Mouse (Mus musculus): ENCODE data around the gene Dbi.
"Not testable (repeated sequence)": the region's sequence is repeated elsewhere in the genome, so short reads cannot be mapped to it uniquely, and the experiment has no call there.

Gene Dbi

GRCm38 (mm10) chr1:120122634-120123383 lies 1.9 kb upstream of the Dbi start:
- in situ Hi-C loops (cut with MboI), result no loop called here

- in situ Hi-C loops (cut with MboI), result no loop called here
These were observed 1.2 kb upstream of the Dbi start for GRCm38 (mm10) chr1:120121930-120122530.

- in situ Hi-C loops (cut with MboI), result no loop called here
These were observed 523 bp downstream of the Dbi start for GRCm38 (mm10) chr1:120120141-120120968.

GRCm38 (mm10) chr1:120119389-120119788 lies 1.5 kb downstream of the Dbi start:
- in situ Hi-C loops (cut with MboI), result no loop called here

GRCm38 (mm10) chr1:120118854-120119253 lies 2.0 kb downstream of the Dbi start:
- in situ Hi-C loops (cut with MboI), result no loop called here

GRCm38 (mm10) chr1:120116106-120116505 lies 4.8 kb downstream of the Dbi start:
- in situ Hi-C loops (cut with MboI), result no loop called here

- in situ Hi-C loops (cut with MboI), result no loop called here
These were observed 5.2 kb downstream of the Dbi start for GRCm38 (mm10) chr1:120115671-120116081.

- in situ Hi-C loops (cut with MboI), result no loop called here
These were observed 8.4 kb downstream of the Dbi start for GRCm38 (mm10) chr1:120112251-120113187.

- in situ Hi-C loops (cut with MboI), result no loop called here
These were observed 9.1 kb downstream of the Dbi start for GRCm38 (mm10) chr1:120111766-120112165.

- in situ Hi-C loops (cut with MboI), result no loop called here
These were observed 11.0 kb downstream of the Dbi start for GRCm38 (mm10) chr1:120109741-120110432.

GRCm38 (mm10) chr1:120105556-120105959 lies 15.3 kb downstream of the Dbi start:
- in situ Hi-C loops (cut with MboI), result no loop called here

- in situ Hi-C loops (cut with MboI), result no loop called here
These were observed 19.7 kb downstream of the Dbi start for GRCm38 (mm10) chr1:120101227-120101609.

- in situ Hi-C loops (cut with MboI), result no loop called here
These were observed 20.2 kb downstream of the Dbi start for GRCm38 (mm10) chr1:120100456-120101226.

- in situ Hi-C loops (cut with MboI), result no loop called here
These were observed 21.4 kb downstream of the Dbi start for GRCm38 (mm10) chr1:120099483-120099882.

GRCm38 (mm10) chr1:120098327-120098726 lies 22.6 kb downstream of the Dbi start:
- in situ Hi-C loops (cut with MboI), result no loop called here

- in situ Hi-C loops (cut with MboI), result no loop called here
These were observed 26.0 kb downstream of the Dbi start for GRCm38 (mm10) chr1:120094920-120095319.

GRCm38 (mm10) chr1:120093482-120094134 lies 27.3 kb downstream of the Dbi start:
- in situ Hi-C loops (cut with MboI), result not testable (repeated sequence)

- in situ Hi-C loops (cut with MboI), result no loop called here
These were observed 29.9 kb downstream of the Dbi start for GRCm38 (mm10) chr1:120090880-120091570.

GRCm38 (mm10) chr1:120089180-120089579 lies 31.7 kb downstream of the Dbi start:
- in situ Hi-C loops (cut with MboI), result no loop called here
